Mouse (Mus musculus) lung, embryonic 14.5 days (tissue): ENCODE results near the gene D8Ertd738e. TPM values are rescaled to one million over a fixed set of nuclear protein-coding genes. Genes with fewer than 3 reads are reported as not detected.

Experiments
- ATAC-seq: fragments of 200-750 bp; cut with Nextera tagmentation; 2 replicates; pipeline ENCODE4 v1.8.0; 2017; ENCODE audit warnings: mild to moderate bottlenecking, moderate TSS enrichment, moderate library complexity; ENCODE audit not compliant: insufficient read depth
- DNase-seq: peaks from one replicate; pipeline ENCODE4 v3.0.0-alpha.2; 2015
- H3K27ac ChIP-seq: fragments of 300-500 bp; sonication (generic); 2 replicates; pipeline ENCODE4 v1.5.1; 2014; ENCODE audit warnings: low read depth, mild to moderate bottlenecking, moderate library complexity
- H3K27me3 ChIP-seq: fragments of 300-500 bp; sonication (generic); 2 replicates; pipeline ENCODE4 v1.6.1; 2014; ENCODE audit warnings: low read length, control low read depth; ENCODE audit not compliant: insufficient read depth
- H3K36me3 ChIP-seq: fragments of 300-500 bp; sonication (generic); 2 replicates; pipeline ENCODE4 v1.6.1; 2014; ENCODE audit warnings: control low read depth; ENCODE audit not compliant: insufficient read depth
- H3K4me1 ChIP-seq: fragments of 300-500 bp; sonication (generic); 2 replicates; pipeline ENCODE4 v1.6.1; 2014; ENCODE audit warnings: antibody characterized with exemption, control low read depth; ENCODE audit not compliant: insufficient read depth
- H3K4me2 ChIP-seq: fragments of 300-500 bp; sonication (generic); 2 replicates; pipeline ENCODE4 v1.6.1; 2014; ENCODE audit warnings: mild to moderate bottlenecking
- H3K4me3 ChIP-seq: fragments of 300-500 bp; sonication (generic); 2 replicates; pipeline ENCODE4 v1.5.1; 2014; ENCODE audit warnings: low read depth, low read length
- H3K9ac ChIP-seq: fragments of 300-500 bp; sonication (generic); 2 replicates; pipeline ENCODE4 v1.6.1; 2014
- H3K9me3 ChIP-seq: fragments of 300-500 bp; sonication (generic); 2 replicates; pipeline ENCODE4 v1.6.1; 2016; ENCODE audit warnings: low read depth, low read length, control low read depth
- CTCF ChIP-seq: IDR thresholded peaks from 2 replicates; pipeline ENCODE4 v1.5.1; 2016; ENCODE audit warnings: antibody characterized with exemption, low read depth
- WGBS: fragments of 180-500 bp; shearing (Covaris S2); extraction: QIAGEN DNeasy Blood & Tissue Kit; methylation state at CpG from one replicate; pipeline ENCODE4 v1.1.7; 2014; 5-methylcytosine and 5-hydroxymethylcytosine counted together
- microRNA counts: library from miRNA; unstranded; fragments of <30 nt; microRNA quantifications from one replicate; lab custom pipeline; 2016
- microRNA-seq: library from miRNA; unstranded; fragments of <30 nt; microRNA quantifications from one replicate; pipeline ENCODE4, GENCODE M21; 2016; ENCODE audit warnings: borderline number of aligned reads
- polyA plus RNA-seq: library from polyadenylated mRNA; unstranded; fragments of >200 nt; fragmentation: Nextera tagmentation; extraction: Ambion mirVana; gene quantifications from 2 replicates; pipeline ENCODE4 v1.2.1, GENCODE M21; 2014

The D8Ertd738e gene
- polyA plus RNA-seq, 1 experiment from 2014 or later, result 384 TPM

DNA sequence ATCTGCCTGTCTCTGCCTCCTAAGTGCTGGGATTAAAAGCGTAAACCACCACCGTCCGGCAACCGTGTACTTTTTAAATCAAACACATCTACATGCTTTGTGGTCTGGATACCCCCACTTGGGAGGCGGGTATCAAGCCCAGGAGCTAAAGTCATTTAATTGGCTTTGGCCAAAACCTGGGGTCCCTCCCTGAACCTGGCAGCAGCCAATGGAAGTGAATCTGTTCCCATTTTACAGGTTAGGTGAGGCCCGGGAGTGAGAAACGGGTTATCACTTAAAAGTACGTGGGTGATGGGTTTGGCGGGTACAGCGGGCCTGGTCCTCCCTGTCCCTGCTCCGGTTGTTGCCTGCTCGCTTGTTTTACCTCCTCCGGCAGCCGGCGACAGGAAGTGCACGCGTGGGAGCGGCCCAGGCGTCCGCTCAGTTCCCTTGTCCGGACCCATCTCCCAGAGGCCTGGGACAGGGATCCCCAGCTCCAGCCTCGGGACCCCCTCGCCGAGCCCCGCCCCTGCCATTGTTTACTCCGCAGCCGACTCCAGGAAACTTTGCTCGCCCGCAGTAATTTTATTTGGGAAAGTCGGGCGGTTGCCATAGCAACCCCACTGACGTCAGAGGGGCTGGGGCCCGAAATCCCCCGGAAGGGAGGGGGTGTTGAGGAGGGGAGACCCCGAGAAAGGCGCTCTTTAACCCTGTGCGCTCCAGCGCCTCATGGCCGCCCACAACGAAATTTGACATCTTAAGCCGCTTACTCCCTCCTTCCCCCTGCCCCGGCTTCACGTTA is 52.2 kb downstream of the D8Ertd738e start:
- Histone ChIP-seq H3K4me1 (peaks cover 40% of the 10 kb centered on the region), H3K36me3 (no peaks in the 10 kb centered on the region), H3K27ac (peak overlapping the region; percentile 99), H3K27me3 (no peaks in the 10 kb centered on the region), H3K9ac (peak overlapping the region; percentile 54), H3K9me3 (no peaks in the 10 kb centered on the region), H3K4me2 (peak overlapping the region; percentile 78), H3K4me3 (peak overlapping the region; percentile 49)
- ATAC-seq, result peak; percentile 55
- WGBS, result 2% methylated on average over 43 of the region's 43 CpGs
- DNase-seq, result peak; percentile 99
- no peak for TF ChIP-seq CTCF

MicroRNAs within 50 kb of the gene (microRNA counts, 519-probe panel; counts per million panel counts)
- microRNA mmu-miR-23a (lab: Ali Mortazavi, UCI), result 4,082 counts per million, percentile 85 among the panel's probes with 10 or more counts
- 4,661 counts per million, percentile 93 among the panel's probes with 10 or more counts for microRNA mmu-miR-27a (lab: Ali Mortazavi, UCI)

Small RNAs within 50 kb of the gene (microRNA-seq; reads per million reads assigned to microRNA genes)
- gene Mir23a (14,492 reads per million, percentile 96 among the genes with 10 or more reads in this experiment), gene Mir24-2 (not detected), gene Mir27a (412 reads per million, percentile 64 among the genes with 10 or more reads in this experiment), gene Mir3074-2 (not detected)

Other genes starting within 250 kb of the D8Ertd738e start
- 1.4 and 1.5 TPM in 2 replicates for gene 1700067K01Rik, start 248.2 kb downstream of the D8Ertd738e start, polyA plus RNA-seq
- 0.83 and 1.2 TPM in 2 replicates for gene 2210011C24Rik, start 237.5 kb downstream of the D8Ertd738e start, polyA plus RNA-seq
- gene Palm3, start 228.2 kb downstream of the D8Ertd738e start, polyA plus RNA-seq, result 2.5 and 2.9 TPM in 2 replicates
- 1.1 TPM in 2 replicates for gene Il27ra, start 207.1 kb downstream of the D8Ertd738e start, polyA plus RNA-seq
- gene Rln3, start 204.7 kb downstream of the D8Ertd738e start, polyA plus RNA-seq, result not detected in 2 replicates
- 1.4 and 1.7 TPM in 2 replicates for gene Gm10643, start 184.6 kb downstream of the D8Ertd738e start, polyA plus RNA-seq
- 12.9 and 13.3 TPM in 2 replicates for gene Rfx1, start 182.9 kb downstream of the D8Ertd738e start, polyA plus RNA-seq
- gene Dcaf15, start 145.0 kb downstream of the D8Ertd738e start, polyA plus RNA-seq, result 9.5 and 10.8 TPM in 2 replicates
- 0.22 and 0.34 TPM in 2 replicates for gene Podnl1, start 123.7 kb downstream of the D8Ertd738e start, polyA plus RNA-seq
- gene Cc2d1a, start 101.8 kb downstream of the D8Ertd738e start, polyA plus RNA-seq, result 17.3 and 23.6 TPM in 2 replicates
- 0.66 and 0.99 TPM in 2 replicates for gene 4930432K21Rik, start 101.7 kb downstream of the D8Ertd738e start, polyA plus RNA-seq
- 2.8 and 4.2 TPM in 2 replicates for gene Nanos3, start 64.5 kb downstream of the D8Ertd738e start, polyA plus RNA-seq
- gene Zswim4, start 12.7 kb downstream of the D8Ertd738e start, polyA plus RNA-seq, result 13.9 and 14.4 TPM in 2 replicates
- 67.4 and 72.8 TPM in 2 replicates for gene Mri1, start 7.6 kb upstream of the D8Ertd738e start, polyA plus RNA-seq
- gene Ccdc130, start 20.7 kb upstream of the D8Ertd738e start, polyA plus RNA-seq, result 18.5 and 20.4 TPM in 2 replicates
- gene Cacna1a, start 138.7 kb upstream of the D8Ertd738e start, polyA plus RNA-seq, result 3.8 and 4.4 TPM in 2 replicates